Mouse (Mus musculus) small intestine, adult 2 months (tissue): ENCODE results near the gene Cwc22.

Source experiments
- CTCF ChIP-seq: fragments of 200-500 bp; IDR thresholded peaks from 2 replicates; pipeline ENCODE4 v1.5.1; 2012; ENCODE audit warnings: low read depth, mild to moderate bottlenecking, control low read depth, inconsistent platforms, low read length, moderate library complexity, mixed read lengths; ENCODE audit not compliant: insufficient replicate concordance, insufficient read length; ENCODE audit errors: extremely low read depth
- POLR2A ChIP-seq: fragments of 200-500 bp; IDR thresholded peaks from 2 replicates; pipeline ENCODE4 v1.6.1; 2012; ENCODE audit warnings: low read depth, mild to moderate bottlenecking, control low read depth, inconsistent platforms, low read length, moderate library complexity

DNA sequence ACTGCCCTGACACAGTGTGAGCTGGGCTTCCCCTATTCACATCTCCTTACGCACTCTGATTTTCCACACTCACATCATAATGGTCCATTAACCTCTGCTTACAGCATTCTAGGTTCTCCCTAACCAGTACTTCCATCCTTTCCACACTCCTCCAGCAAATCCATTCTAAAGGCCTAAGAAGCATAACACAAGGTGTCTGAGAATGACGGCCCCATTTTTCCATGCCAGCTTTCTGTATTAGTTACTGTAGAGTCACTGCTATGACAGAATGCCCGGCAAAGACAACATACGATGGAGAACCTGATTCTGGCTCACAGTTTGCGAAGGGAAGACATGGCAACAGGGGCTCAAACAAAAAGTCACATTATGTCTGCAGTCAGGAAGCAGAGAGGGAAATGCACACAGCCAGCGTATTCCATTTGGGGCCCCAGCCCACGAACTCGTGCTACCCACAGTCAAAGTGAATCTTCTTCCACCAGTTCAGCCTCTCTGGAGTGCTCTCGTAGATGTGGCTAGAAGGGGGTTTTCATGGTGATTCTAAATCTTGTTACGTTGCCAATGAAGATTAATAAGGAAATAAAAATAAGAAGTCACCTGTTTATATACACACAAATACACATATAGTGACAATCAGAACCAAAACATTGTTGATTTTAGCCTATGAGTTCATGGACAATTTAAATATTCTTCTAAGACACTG is 68.9 kb downstream of the Cwc22 start:
- TF ChIP-seq CTCF: no peak
- no peak for TF ChIP-seq POLR2A
